Mouse (Mus musculus): ENCODE data around the gene Chrna4. TPM values are rescaled to one million over a fixed set of nuclear protein-coding genes. Genes with fewer than 3 reads are reported as not detected.

The Chrna4 gene
- total and polyA plus RNA-seq, 3 experiments = 0.12 TPM; not detected in 2

DNA sequence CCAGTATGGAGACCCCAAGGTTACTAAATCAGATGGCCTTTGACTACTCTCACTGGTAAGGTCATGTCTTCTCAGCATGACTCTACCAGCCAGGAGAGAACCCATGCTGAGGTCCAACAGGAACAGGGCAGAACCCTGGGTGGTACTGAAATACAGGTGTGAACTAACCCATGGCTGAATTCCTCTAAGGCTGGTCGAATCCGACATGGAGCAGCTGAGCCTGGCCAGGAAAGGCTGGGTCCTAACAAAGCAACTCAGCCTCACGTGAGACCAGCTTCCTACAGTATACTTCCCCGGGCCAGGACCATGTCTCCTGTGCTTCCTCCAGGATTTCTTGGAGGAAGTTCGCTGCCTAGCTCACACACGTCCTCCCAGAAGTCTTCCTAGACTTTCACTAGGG, 6.8 kb downstream of the Chrna4 start:
- no peak for TF ChIP-seq UBTF (IDR thresholded peaks at IDR 0.05; ENCODE audit: borderline replicate concordance, insufficient read depth, low read depth, low read length)
- Histone ChIP-seq H3K9ac (ENCODE audit: control insufficient read depth, low read depth, low read length, poor library complexity, severe bottlenecking) (no peak overlapping the region), H3K79me2 (ENCODE audit: control insufficient read depth, insufficient read depth, low read length, poor library complexity) (no peaks in the 10 kb centered on the region), H3K4me1 (ENCODE audit: control insufficient read depth in 1 of 2, insufficient read depth in 2 of 2, low read length in 2 of 2) (peaks cover 0 to 12% of the 10 kb centered on the region in 2 experiments; a peak in 2 of 4 replicates), H3K36me3 (ENCODE audit: control insufficient read depth in 1 of 2, insufficient read depth in 2 of 2, low read length in 2 of 2) (no peaks in the 10 kb centered on the region), H3K27ac (ENCODE audit: control insufficient read depth, low read depth, low read length) (no peak overlapping the region), H3K9me3 (replicated peaks; ENCODE audit: insufficient read depth, low read length) (no peaks in the 10 kb centered on the region), H3K27me3 (ENCODE audit: control insufficient read depth in 1 of 2, insufficient read depth in 2 of 2, low read length in 2 of 2) (peaks cover 0 to 3% of the 10 kb centered on the region in 2 experiments; a peak in 1 of 4 replicates), H3K4me3 (ENCODE audit: control insufficient read depth in 1 of 2, insufficient read depth in 1 of 2, low read depth in 2 of 2, low read length in 2 of 2) (no peak overlapping the region)
- DNase-seq (ENCODE audit: low read depth, low spot score) = no peak

DNA sequence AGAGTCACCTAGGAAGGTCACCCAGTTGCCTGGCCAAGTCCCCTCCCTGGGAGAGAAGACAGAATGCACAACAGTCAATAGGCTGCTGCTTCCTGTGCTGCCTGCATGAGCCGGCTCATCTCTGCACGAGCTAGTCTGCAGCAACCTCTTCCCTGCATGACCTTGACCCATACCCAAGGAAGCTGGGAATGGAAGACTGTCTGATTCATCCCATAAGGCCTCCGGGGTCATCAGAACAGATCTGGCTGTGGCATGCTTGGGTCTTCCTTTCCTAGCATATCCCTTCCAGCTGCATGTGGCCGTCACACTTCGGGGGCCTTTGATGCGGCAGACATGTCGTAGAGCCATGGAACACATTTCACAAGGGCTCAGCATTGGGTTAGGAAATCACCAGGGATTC, 8.2 kb downstream of the Chrna4 start:
- TF ChIP-seq GATA1 (IDR thresholded peaks at IDR 0.05; ENCODE audit: low read depth, low read length) = no peak
- Histone ChIP-seq H3K9ac (ENCODE audit: control insufficient read depth, low read depth, low read length, poor library complexity, severe bottlenecking) (no peak overlapping the region), H3K4me3 (ENCODE audit: control insufficient read depth in 1 of 2, insufficient read depth in 1 of 2, low read depth in 2 of 2, low read length in 2 of 2) (no peak overlapping the region), H3K27me3 (ENCODE audit: control insufficient read depth in 1 of 2, insufficient read depth in 2 of 2, low read length in 2 of 2) (peaks cover 0 to 3% of the 10 kb centered on the region in 2 experiments; a peak in 1 of 4 replicates), H3K27ac (ENCODE audit: control insufficient read depth, low read depth, low read length) (no peak overlapping the region), H3K36me3 (ENCODE audit: control insufficient read depth in 1 of 2, insufficient read depth in 2 of 2, low read length in 2 of 2) (no peaks in the 10 kb centered on the region), H3K79me2 (ENCODE audit: control insufficient read depth, insufficient read depth, low read length, poor library complexity) (no peaks in the 10 kb centered on the region), H3K4me1 (ENCODE audit: control insufficient read depth in 1 of 2, insufficient read depth in 2 of 2, low read length in 2 of 2) (peaks cover 0 to 12% of the 10 kb centered on the region in 2 experiments; a peak in 2 of 4 replicates), H3K9me3 (replicated peaks; ENCODE audit: insufficient read depth, low read length) (no peaks in the 10 kb centered on the region)
- DNase-seq (ENCODE audit: low read depth, low spot score) = no peak

DNA sequence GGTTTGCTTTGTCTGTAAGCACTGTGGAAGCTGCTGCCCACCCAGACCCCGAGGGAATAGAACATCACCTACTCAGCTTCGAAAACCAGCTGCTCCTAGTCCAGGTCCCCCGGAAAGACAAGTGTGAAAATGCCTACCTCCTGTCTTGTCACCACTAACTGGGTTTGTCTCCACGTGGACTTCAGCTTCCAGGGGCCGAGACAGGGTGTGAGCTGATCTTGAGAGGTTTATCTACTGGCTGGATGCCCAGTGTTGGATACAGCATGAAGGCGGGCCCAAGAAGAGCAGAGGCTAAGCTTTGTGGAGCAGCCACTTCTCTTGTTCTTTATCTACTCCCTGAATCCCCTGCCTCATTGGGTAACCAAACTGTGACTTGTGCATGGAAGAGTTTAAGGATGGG, 10.0 kb downstream of the Chrna4 start:
- TF ChIP-seq JUND (IDR thresholded peaks at IDR 0.05; ENCODE audit: low read depth, low read length) (no peak), ELF1 (IDR thresholded peaks at IDR 0.05; ENCODE audit: low read depth, low read length) (no peak), CHD2 (IDR thresholded peaks at IDR 0.05; ENCODE audit: low read length) (no peak), MAX (IDR thresholded peaks at IDR 0.05; ENCODE audit: low read length) (peak; percentile 66), SIN3A (IDR thresholded peaks at IDR 0.05; ENCODE audit: low read length) (no peak), MXI1 (IDR thresholded peaks at IDR 0.05; ENCODE audit: low read depth, low read length) (peak; percentile 67), MYC (IDR thresholded peaks at IDR 0.05; ENCODE audit: low read depth, low read length) (0 out of 2 replicates have a peak, but pooled peaks have one; percentile 36), GABPA (IDR thresholded peaks at IDR 0.05; ENCODE audit: low read depth, low read length) (no peak)
- H3K27me3 ChIP-seq (ENCODE audit: control insufficient read depth in 1 of 2, insufficient read depth in 2 of 2, low read length in 2 of 2) = peaks cover 0 to 3% of the 10 kb centered on the region in 2 experiments; a peak in 1 of 4 replicates

More for the DNA sequence above, 10.0 kb downstream of the Chrna4 start:
- H3K9me3 ChIP-seq (replicated peaks; ENCODE audit: insufficient read depth, low read length) = no peaks in the 10 kb centered on the region
- no peak overlapping the region for H3K4me3 ChIP-seq (ENCODE audit: control insufficient read depth in 1 of 2, insufficient read depth in 1 of 2, low read depth in 2 of 2, low read length in 2 of 2)
- peaks cover 0 to 12% of the 10 kb centered on the region in 2 experiments; a peak in 2 of 4 replicates for H3K4me1 ChIP-seq (ENCODE audit: control insufficient read depth in 1 of 2, insufficient read depth in 2 of 2, low read length in 2 of 2)
- no peaks in the 10 kb centered on the region for H3K79me2 ChIP-seq (ENCODE audit: control insufficient read depth, insufficient read depth, low read length, poor library complexity)
- no peak overlapping the region for H3K9ac ChIP-seq (ENCODE audit: control insufficient read depth, low read depth, low read length, poor library complexity, severe bottlenecking)
- DNase-seq (ENCODE audit: low read depth, low spot score) = peak; percentile 74
- no peak overlapping the region for H3K27ac ChIP-seq (ENCODE audit: control insufficient read depth, low read depth, low read length)
- no peaks in the 10 kb centered on the region for H3K36me3 ChIP-seq (ENCODE audit: control insufficient read depth in 1 of 2, insufficient read depth in 2 of 2, low read length in 2 of 2)
